Mouse (Mus musculus) gastrocnemius, postnatal 10 days (tissue): ENCODE measurements around the gene Tmem104. TPM values are rescaled to one million over a fixed set of nuclear protein-coding genes. Genes with fewer than 3 reads are reported as not detected.

ENCODE experiments used
- DNase-seq: peaks from one replicate; pipeline ENCODE4 v3.0.0; 2021; ENCODE audit warnings: mixed read lengths
- total RNA-seq, 2 experiments: library from RNA; stranded (reverse); gene quantifications; 2 replicates each; pipeline ENCODE4 v1.2.3; 2021

Tmem104 gene
- total RNA-seq, 2 experiments from 2014 or later, result 3.9 to 6.4 TPM

DNA sequence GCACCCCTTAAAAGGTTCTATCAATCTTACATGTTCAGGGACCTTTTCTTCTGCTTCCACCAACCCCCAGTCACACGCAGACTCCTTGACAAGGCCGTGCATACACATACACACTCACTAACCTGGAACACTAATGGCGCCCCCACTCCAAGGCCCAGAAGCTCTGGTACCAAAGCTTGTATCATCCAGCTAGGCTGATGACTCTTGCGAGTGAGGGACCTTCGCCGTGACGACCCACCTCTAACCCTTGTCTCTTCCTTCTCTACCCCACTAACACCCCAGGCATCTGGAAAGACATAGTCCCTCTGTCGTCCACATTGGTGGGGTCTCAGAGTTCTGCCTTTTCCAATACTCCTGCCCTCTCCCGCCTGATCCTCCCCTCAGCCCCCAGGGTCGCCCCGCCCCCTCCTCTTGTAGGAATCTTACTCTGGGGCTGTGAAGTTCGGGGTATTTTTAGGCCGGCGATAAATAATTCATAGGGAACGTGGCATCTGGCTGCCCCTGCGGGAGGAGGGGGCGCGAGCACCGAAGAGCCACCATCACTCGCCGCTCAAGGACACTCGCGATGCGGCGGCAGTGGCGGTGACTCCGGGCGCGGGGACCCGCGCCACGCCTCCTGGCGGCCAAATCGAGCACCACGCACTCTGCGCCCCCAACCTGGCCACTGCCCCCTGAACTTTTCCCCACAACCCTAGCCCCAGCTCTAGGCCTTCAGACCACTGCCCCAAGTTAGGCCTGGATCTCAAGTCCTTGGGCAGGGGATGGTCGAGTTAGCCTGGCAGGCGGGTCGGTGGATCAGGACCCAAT, 77.8 kb downstream of the Tmem104 start:
- DNase-seq, result peak; percentile 46

DNA sequence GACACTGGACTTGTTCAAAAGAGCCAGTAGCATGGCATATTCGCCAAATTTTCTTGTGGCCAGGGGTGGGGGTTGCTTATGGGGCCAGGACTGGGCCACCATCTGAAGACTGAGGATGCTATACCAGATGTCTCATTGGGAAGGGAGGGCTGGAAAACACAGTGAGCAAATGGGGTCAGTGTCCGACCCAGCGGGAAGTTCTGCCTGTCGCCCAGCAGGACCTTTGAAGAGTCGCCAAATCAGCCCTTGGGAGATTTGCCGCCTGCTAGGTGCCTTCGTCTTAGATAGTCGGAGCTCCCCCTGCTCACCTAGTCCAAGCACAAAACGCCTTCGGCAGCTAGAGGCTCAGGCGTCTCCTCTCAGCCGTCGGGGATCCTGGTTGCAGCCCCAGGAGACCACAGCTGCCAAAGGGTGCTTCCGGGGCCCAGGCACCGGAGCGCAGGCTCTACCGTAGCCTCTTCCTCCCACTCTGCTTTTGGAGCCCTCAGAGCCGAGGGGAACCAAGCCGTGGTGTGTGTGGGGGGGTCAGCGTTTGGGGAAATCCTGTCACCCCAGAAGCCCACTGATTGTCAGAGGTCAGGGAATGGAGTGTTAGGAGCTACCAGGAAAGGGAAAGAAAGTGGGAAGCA, 78.6 kb downstream of the Tmem104 start:
- no peak for DNase-seq

DNA sequence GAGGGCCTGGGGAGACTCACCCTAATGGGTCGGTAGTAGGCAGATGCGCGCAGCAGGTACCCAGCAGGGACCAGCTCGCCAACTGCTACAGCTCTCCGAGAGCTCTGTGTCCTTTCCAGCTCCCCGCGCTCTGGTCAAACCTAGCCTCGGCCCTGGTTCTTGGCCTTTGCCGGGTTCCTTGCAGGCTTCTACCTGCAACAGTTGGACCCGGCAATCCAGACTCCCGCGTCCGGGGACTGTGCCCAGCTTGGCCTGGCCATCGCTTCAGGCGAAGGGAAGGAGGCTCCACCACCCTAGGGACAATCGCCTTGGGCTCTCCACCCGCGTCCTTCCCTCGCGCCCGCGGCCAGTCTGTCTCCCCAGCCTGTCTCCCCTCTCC, 79.1 kb downstream of the Tmem104 start:
- no peak for DNase-seq

DNA sequence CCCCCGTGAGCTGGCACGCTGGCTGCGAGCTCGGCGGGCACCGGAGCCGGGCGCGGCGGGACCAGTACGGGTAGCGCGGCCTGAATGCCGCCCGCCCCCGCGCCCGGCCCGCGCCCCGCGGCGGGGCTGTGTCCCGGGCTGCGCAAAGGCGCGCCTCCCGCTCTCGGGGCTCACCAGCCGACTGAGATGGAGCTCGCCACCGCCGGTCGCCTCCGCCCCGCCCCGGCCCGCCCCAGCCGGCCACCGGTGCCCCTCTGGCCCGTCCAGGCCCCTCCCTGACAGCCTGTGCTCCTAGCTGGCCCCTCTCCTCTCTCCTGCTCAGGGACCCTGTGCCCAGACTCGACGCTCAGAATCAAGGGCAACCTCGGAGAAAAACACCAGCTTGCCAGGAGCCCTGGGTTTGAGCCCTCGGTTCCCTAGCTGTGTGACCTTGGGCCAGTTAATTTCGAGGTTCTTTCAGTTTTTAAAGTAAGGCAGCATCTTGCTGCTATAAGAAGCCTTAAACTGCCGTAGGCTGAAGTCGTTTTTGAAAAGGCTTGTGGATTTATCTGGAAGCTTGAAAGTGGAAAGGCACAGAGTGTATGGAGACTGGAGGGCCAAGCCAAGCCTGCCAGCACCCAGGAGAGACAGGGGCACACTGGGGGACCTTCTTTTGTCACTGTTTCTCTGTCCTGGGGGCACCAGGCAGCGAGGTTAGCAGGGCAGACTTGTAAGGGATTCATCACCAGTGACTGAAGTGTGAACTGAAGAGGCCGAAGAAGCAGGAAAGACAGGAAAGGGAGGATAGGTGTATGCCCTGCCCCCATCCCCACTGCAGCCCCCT, 80.0 kb downstream of the Tmem104 start, which contains the start of gene Grin2c:
Grin2c (minus strand) TSS at position 183 of the 823 bp plus-strand sequence.
- DNase-seq, result no peak

DNA sequence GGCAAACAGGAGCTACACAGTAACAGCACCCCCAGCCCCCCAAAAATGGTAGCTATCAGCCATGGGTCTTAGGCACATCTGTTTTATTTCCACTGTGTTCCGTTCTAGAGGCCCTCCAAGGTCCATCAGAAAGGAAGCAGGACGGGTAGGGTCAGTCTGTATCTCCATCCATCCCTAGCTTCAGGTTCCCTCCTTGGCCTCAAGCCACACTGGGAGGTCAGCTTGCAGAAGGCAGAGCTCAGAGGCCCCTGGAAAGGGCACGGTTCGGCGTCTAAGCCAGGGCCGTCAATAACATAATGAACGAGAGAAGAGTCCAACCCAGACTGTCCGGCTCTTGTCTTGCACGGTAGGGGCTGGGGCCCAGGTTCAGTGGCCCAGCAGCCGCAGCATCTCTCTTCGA, 80.7 kb downstream of the Tmem104 start:
- DNase-seq, result no peak

DNA sequence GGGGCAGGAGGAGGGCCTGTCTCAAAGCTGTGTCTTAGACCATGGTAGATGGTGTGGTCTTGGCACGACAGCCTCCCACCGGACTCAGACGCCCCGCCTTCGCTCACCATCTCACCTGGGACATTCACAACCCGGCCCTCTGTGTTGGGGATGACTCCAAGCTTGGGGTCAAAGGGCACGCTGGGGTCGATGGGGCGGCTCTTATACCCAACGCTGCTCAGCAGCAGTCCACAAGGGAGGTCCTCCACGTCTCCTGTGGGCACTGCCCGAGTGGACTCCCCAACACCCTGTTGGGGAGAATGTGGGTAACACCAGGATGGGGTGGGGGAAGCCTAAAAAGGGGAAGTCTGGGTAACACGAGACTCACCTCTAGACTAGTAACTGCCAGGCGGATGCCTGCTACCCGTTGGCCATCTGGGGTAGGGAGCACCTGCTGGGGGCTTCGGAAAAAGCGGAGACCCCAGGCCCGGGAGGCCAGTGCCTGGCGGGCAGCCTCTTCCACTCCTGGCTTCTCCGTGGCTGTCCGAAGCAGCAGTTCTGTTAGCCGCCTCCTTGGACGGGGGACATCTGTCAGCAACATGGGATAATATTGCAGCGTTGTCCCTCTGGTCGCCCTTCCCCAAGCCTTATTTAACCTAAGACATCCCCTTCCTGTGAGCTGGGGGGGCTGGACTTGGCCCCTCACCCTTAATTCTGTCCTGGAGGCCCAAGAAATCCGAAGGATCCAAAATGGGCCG, 82.2 kb downstream of the Tmem104 start:
- DNase-seq, result no peak

DNA sequence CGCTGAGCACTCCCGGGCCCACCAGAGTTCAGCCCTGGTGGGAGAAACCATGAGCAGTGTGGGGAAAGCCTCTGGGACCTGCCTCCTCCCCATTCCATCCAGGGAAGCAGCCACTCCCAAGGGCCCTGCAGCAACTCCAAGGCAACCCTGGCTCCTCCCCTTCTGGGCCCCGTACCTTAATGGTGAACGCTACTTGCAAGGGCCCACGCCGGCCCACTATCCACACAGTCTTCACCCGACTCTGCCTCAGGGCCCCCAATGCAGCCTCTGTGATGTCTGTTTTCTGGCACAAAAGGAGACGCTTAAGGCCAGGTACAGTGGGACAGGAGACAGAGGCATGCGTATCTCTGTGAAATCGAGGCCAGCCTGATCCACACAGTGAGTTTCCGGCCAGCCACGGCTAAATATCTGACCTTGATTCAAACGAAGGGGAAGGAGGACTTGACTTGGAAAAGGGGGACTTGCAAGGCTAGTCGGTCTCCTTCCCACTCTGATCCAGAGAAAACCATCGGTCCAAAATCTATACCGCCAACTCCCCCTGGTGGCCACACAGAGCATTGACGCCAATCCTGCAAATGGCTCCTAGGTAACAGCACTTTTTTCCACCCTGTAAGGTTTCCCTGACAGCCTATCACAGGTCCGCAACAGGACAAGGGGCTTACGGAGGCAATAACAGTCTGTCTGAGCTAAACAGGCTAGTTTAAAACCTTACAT, 83.0 kb downstream of the Tmem104 start:
- DNase-seq, result peak; percentile 78

DNA sequence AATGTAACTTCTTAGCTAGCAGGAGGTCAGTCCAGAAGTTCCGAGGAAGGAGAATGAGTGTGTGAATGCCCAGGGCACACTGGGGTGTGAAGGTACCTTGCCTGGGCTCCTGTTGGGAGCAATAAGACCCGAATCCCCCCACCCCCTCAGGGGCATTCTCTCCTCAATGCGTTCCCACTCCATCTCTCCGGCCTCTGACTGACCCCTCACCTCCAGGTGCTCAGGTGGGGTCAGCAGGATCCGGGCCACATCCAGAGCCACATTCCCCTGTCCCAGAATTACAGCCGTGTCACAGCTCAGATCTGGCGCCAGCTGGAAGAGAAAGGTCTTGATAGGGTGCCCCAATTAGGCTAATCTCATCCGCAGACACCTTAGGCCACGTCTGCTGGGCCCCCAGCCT, 83.8 kb downstream of the Tmem104 start:
- no peak for DNase-seq

DNA sequence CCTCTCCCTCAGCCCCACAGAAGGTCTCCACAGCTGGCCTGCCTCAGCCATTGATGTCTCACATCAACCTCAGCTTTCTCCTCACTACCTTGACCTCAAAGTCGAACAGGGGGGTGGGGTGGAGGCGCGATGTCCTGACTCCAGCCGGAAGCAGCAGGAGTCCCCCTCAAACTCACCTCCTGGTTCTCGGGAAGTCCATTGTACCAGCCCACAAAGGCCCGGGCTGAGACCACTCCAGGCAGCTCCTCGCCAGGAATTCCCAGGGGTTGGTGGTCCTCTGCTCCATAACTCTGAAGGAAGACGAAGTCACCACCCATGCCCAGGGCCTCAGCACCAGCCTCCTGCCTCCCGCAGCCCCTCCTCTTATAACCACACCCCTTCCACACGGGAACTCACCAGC, 84.2 kb downstream of the Tmem104 start:
- DNase-seq, result no peak

DNA sequence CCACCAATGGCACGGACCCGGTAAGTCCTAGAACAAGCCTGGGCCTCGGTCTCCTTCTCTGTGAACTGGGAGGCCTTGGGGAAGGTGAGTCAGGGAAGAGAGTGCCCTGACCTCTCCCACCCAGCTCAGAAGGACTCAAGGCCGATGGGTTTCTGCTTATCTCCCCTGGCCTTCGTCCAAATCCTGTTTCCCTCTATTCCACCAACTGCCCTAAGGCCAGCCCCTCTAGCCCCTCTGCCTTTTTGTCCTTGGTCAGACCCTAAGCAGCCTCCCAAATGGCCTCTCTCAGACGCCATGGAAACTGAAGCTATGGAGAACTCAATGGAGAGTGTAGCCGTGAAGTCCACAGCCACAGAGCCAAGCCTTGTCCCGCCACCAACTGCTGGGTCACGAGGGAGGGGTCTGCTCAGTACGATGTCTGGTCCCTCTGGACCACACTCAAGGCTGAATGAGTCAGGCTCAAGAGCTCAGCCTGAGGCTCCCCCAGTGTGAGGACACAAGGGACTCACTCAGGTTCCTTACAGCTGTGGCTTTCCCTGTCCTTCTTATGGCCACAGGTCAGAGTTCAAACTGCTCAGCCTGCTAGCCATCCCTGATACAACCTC, 85.7 kb downstream of the Tmem104 start:
- no peak for DNase-seq

DNA sequence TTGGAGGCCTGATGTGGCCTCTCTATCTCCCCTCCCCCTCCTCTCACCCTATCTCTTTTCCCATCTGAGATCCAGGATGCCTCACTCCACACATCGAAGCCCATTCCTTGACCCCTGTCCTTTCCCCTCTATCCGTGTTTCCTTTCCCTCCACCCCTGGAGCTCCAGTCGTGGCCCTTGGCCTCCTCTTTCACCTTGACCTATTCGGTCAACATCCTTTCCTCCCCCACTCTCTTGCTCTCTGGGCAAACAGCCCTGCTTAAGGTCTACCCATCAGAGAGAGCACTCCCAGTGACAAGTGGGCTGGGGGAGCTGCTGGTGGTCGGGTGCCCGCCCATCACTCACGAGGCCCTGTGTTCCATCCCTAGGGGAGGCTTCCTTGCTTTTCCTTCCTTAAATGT, 86.4 kb downstream of the Tmem104 start:
- DNase-seq, result no peak

DNA sequence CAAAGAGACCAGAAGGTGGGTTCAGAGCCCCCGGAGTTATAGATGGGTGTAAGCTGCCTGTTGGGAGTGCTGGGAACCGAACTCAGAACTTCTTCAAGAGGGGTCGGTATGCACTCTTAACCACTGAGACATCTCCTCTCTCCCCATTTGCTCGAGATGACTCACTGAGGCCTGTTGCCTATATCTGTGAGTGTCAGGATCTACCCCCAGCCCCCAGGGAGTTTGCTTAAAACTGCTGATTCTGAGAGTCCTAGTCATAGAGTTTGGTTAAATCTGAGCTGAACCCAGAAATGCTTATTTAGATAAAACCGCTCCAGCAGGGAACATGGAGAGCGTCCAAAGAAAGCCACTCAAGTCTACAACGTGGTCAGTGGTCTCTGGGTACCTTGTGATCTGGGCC, 86.9 kb downstream of the Tmem104 start:
- no peak for DNase-seq

DNA sequence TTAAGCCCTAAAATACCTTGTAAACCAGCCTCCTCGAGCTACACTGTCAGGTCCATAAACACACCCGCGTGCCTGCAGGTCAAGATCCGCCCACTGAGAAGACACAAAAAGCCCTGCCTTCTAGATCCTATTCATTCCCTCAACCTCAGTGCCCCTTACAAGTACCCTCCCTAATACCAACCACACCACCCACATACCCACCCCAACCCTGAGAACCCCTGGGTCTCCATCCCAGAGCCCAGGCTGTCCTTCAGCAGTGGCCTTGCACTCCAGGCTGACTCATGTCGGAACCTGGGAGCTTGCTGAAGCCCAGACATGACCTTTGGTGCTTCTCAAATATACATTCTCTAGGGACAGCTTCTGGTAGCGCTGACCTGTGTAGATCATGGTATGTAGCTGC, 87.5 kb downstream of the Tmem104 start:
- DNase-seq, result no peak

DNA sequence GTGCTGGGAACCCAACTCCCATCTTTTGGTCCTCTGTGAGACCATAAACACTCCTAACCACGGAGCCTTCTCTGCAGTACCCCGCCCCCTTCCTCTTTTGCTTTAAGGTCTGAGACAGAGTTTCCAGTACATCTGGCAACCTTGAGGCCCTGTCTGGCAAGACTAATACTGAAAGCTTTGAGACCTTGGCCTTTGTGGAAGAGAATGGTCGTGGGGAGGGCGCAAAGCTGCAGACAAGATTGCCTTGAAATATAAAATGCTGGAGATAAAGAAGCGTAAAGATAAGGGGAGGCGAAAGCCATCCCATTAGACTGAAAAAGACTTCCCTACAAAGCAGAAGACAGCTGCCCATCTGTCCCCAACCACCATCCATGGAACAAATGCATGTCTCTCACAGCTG, 88.2 kb downstream of the Tmem104 start:
- no peak for DNase-seq

DNA sequence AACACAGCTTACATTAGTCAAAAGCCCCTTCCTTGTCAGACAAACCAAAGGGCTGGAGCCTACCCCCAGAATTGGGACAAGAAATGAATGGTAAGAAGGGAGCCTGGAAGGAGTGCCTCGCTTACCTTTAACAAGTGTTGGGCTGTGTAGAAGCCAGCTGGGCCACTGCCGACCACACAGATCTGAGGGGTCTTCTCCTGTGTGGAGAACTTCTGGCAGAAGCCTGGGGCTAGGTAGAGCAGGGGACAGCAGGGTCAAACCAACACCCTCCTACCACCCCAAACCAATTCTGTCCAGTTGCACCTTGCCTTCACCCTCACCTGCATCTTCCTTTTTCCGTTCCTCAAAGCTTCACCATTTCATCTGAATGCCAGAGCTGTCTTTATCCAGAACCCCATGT, 88.7 kb downstream of the Tmem104 start:
- no peak for DNase-seq

DNA sequence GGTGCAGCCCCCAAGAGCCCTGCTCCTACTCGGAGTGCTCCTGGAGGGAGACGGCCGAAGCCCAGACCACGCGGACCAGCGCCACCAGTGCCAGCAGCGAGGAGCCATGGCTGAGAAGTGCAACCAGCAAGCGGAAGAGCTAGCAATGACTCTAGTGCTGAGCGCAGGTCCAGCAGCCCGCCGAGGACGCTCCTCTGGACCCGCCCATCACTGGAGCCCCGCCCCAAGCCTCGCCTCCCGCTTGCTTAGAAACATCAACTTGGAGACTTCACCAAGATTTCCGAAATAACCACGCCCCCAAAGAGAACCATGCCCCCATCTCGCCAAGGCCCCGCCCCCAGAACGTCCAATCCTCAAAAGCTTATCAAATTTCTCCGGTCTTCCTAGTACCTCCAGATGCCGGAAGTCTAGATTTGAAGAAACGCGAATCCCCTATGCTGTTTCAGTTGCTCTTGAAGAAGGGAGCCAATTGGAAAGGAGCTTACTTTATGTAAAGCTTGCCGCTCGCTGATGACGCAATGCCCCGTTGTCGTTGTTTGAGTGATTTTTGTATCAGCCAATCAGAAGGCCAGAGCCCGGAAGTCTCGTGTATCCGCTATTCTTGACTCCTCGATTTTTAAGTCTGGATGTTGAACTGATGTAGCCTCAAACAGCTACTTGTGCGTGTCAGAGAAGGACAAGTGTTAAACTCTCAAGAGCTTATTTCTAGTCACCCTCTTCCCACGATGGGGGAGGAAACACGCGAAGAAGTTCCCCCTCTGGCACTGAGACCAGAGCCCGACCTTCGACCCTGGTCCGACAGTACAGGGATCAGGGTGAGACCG, 89.7 kb downstream of the Tmem104 start, which contains the start of gene Fdxr:
Fdxr (minus strand) TSS at position 271 of the 824 bp plus-strand sequence.
- peak; percentile 97 for DNase-seq

DNA sequence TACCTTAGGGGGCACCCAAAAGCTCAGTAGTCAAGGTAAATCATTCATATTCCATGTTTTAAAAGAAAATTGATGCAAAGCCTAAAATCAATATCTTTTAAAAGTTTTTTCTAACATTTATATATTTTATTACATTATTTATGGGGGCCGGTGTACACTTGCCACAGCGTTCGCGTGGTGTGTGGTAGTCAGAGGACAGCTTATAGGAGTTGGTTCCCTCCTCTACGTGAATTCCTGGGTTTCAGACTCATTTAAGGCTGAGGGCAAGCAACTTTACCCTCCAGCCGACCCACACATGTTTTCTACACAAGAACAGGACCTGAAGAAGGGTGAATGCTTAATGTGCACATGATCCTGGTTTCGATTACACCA, 90.3 kb downstream of the Tmem104 start:
- DNase-seq, result no peak

DNA sequence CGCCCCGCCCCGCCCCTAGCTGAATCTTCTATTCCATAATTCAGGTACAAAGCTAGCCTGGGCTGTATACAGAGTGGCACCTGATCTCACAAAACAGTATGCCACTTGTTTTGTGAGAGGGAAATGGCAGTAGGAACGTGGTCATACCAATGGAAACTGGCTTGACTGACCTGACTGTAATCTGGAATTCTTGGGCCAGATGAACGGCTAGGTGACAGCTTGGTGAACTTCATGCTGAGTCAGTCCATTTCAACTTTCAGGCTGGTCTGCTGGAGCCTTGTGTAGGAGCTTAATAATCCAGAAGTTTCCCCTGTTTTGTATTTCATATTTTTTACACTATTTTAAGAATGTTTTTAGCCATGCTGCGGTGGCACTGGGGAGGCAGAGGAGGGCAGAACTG, 90.9 kb downstream of the Tmem104 start:
- no peak for DNase-seq

DNA sequence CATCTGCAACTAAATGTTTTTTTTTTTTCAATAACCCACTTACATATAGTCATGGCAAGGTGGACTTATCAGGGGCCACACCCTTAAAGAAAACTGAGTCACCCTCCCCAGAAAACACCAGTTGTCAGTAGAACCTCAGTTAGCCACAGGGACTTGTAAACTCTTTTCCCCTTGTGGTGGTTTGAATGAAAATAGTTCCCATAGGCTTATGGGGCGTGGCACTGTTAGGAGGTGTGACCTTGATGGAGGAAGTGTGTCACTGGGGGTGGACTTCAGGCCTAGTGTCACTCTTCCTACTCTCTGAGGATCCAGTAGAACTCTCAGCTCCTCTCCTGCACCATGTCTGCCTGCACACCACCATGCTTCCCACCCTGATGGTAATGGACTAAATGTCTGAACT, 92.4 kb downstream of the Tmem104 start:
- no peak for DNase-seq

DNA sequence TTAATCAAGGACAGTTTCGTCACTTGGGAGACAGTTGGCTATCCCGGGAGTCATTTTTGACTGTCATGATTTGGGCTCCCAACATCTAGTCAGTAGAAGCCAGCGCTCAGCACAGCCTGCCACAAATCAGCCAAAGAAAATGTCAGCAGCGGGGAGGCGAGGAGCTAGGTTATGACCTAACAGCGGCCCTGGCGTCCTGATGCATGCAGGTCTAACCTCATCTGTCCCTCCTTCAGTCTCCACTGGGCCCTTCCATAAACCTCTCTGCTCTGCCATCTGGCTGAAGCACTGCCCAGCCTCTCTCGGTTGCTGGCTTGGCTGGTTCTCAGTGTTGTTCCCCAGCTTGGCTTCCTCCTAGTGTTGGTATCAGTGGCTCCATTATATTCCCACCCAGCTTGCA, 95.0 kb downstream of the Tmem104 start:
- no peak for DNase-seq
